Mouse (Mus musculus): ENCODE results near the gene Hist1h4d.

DNA sequence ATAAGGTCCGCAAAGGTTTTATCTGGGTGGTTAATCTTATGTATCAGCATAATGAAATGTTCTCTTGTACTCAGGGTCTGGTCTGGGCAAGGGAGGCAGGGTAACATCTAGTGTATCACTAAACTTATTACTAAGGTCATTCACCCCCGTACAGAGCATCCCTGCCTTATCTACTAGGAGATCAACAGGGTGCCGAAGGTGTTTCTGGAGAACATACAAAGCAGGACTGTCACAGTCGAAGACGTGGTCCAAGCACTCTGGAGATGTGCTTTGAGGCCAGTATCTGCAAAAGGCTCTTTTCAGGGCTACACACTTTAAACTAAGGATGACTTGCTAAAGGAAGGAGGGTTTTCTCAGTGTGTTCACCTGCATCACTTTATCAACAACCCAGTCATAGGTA lies 34.7 kb upstream of the Hist1h4d start:
- no peak for TF ChIP-seq CTCF (IDR thresholded peaks at IDR 0.05 in 2 of 3, conservative IDR thresholded peaks at IDR 0.05 in 1 of 3; ENCODE audit: control insufficient read depth in 1 of 3, insufficient read depth in 1 of 3, low read depth in 2 of 3, low read length in 3 of 3, poor library complexity in 1 of 3, severe bottlenecking in 1 of 3)
- TF ChIP-seq RAD21 (IDR thresholded peaks at IDR 0.05; ENCODE audit: low read depth, low read length) = no peak
- TF ChIP-seq NRF1 (IDR thresholded peaks at IDR 0.05; ENCODE audit: insufficient read depth, low read depth, low read length, poor library complexity, severe bottlenecking) = no peak
- TF ChIP-seq POLR2A (IDR thresholded peaks at IDR 0.05; ENCODE audit: control insufficient read depth in 1 of 2, insufficient read depth in 1 of 2, low read depth in 1 of 2, low read length in 2 of 2, poor library complexity in 1 of 2) = no peak
- no peak for TF ChIP-seq RCOR1 (IDR thresholded peaks at IDR 0.05; ENCODE audit: low read depth, low read length)
- no peak for TF ChIP-seq MAZ (IDR thresholded peaks at IDR 0.05; ENCODE audit: low read depth, low read length)
- TF ChIP-seq ZMIZ1 (IDR thresholded peaks at IDR 0.05; ENCODE audit: low read depth, low read length) = no peak
- no peak for TF ChIP-seq EP300 (IDR thresholded peaks at IDR 0.05; ENCODE audit: low read depth in 1 of 2, low read length in 2 of 2)
- TF ChIP-seq MAX (IDR thresholded peaks at IDR 0.05; ENCODE audit: low read length) = no peak
- TF ChIP-seq MYB (IDR thresholded peaks at IDR 0.05; ENCODE audit: low read depth, low read length) = no peak
- no peak for TF ChIP-seq USF1 (IDR thresholded peaks at IDR 0.05; ENCODE audit: low read depth, low read length)
- TF ChIP-seq BHLHE40 (IDR thresholded peaks at IDR 0.05; ENCODE audit: borderline replicate concordance, low read depth, low read length) = no peak
- TF ChIP-seq GABPA (IDR thresholded peaks at IDR 0.05; ENCODE audit: low read depth, low read length) = no peak
- no peak for TF ChIP-seq MAFK (IDR thresholded peaks at IDR 0.05; ENCODE audit: borderline replicate concordance, low read depth, low read length)

Data from MEL (cell line).